Mouse (Mus musculus) limb, embryonic 11.5 days (tissue): ENCODE measurements around the gene Kcp. TPM values are rescaled to one million over a fixed set of nuclear protein-coding genes. Genes with fewer than 3 reads are reported as not detected.

Experiments
- ATAC-seq: fragments of 200-750 bp; cut with Nextera tagmentation; 2 replicates; pipeline ENCODE4 v1.8.0; 2017; ENCODE audit warnings: low read depth; ENCODE audit not compliant: insufficient number of reproducible peaks, low FRiP score, low TSS enrichment
- DNase-seq: peaks from one replicate; pipeline ENCODE4 v3.0.0-alpha.2; 2015; ENCODE audit warnings: low spot score
- H3K27ac ChIP-seq: fragments of 300-500 bp; sonication (generic); replicated peaks from 2 replicates; pipeline ENCODE4 v1.5.1; 2014; ENCODE audit warnings: low read depth, mild to moderate bottlenecking, low read length
- H3K27me3 ChIP-seq: fragments of 300-500 bp; sonication (generic); 2 replicates; pipeline ENCODE4 v1.6.1; 2014; ENCODE audit warnings: mild to moderate bottlenecking, low read length, mixed read lengths; ENCODE audit not compliant: control insufficient read depth, insufficient read depth
- H3K36me3 ChIP-seq: fragments of 300-500 bp; sonication (generic); 2 replicates; pipeline ENCODE4 v1.6.1; 2014; ENCODE audit warnings: mild to moderate bottlenecking, low read length, moderate library complexity, mixed read lengths; ENCODE audit not compliant: control insufficient read depth, insufficient read depth
- H3K4me1 ChIP-seq: fragments of 300-500 bp; sonication (generic); 2 replicates; pipeline ENCODE4 v1.6.1; 2014; ENCODE audit warnings: low read length, mixed read lengths; ENCODE audit not compliant: control insufficient read depth, insufficient read depth
- H3K4me2 ChIP-seq: fragments of 300-500 bp; sonication (generic); 2 replicates; pipeline ENCODE4 v1.6.1; 2014; ENCODE audit warnings: low read depth, mild to moderate bottlenecking, moderate library complexity; ENCODE audit not compliant: severe bottlenecking
- H3K4me3 ChIP-seq: fragments of 300-500 bp; sonication (generic); 2 replicates; pipeline ENCODE4 v1.5.1; 2014; ENCODE audit warnings: low read depth, low read length
- H3K9ac ChIP-seq: fragments of 300-500 bp; sonication (generic); 2 replicates; pipeline ENCODE4 v1.6.1; 2014; ENCODE audit warnings: mild to moderate bottlenecking, low read length
- H3K9me3 ChIP-seq: fragments of 300-500 bp; sonication (generic); 2 replicates; pipeline ENCODE4 v1.6.1; 2016; ENCODE audit warnings: low read length; ENCODE audit not compliant: control insufficient read depth
- WGBS: fragments of 180-500 bp; shearing (Covaris S2); extraction: QIAGEN DNeasy Blood & Tissue Kit; methylation state at CpG from one replicate; pipeline ENCODE4 v1.1.7; 2014; 5-methylcytosine and 5-hydroxymethylcytosine counted together
- polyA plus RNA-seq: library from polyadenylated mRNA; unstranded; fragments of >200 nt; fragmentation: Nextera tagmentation; extraction: Ambion mirVana; gene quantifications from 2 replicates; pipeline ENCODE4 v1.2.1, GENCODE M21; 2014

Kcp gene
- polyA plus RNA-seq, 1 experiment from 2014 or later, result 25.7 TPM

DNA sequence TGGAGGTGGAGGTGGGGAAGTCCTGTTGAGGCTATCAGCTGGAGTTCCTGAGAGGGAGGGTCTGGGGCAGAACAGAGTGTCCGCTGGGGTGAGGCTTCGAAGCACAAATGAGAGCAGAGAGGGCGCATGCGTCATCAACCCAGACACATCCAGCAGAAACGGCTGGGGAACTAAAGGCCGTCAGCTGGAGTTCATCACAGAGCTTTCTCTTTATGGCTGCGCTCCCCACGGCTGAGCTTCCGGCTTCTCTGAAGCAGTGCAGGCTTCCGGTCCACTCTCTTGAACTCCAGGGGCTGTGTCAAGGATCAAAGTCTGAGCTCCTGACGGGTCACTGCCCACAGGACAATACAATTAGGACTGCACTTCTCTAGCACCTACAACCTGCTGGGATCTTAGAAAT lies 5.5 kb upstream of the Kcp start:
- H3K9me3 ChIP-seq, result no peaks in the 10 kb centered on the region
- H3K4me1 ChIP-seq, result peaks cover 18% of the 10 kb centered on the region
- peak; percentile 87 for DNase-seq
- no peak overlapping the region for H3K9ac ChIP-seq
- ATAC-seq, result peak; percentile 77
- peak overlapping the region; percentile 15; the same call in 1 of the 2 replicates for H3K4me2 ChIP-seq
- peak overlapping the region; percentile 68 for H3K27ac ChIP-seq
- H3K4me3 ChIP-seq, result no peak overlapping the region
- no peaks in the 10 kb centered on the region for H3K36me3 ChIP-seq
- H3K27me3 ChIP-seq, result no peaks in the 10 kb centered on the region
- under 1% methylated on average over 11 of the region's 11 CpGs for WGBS

DNA sequence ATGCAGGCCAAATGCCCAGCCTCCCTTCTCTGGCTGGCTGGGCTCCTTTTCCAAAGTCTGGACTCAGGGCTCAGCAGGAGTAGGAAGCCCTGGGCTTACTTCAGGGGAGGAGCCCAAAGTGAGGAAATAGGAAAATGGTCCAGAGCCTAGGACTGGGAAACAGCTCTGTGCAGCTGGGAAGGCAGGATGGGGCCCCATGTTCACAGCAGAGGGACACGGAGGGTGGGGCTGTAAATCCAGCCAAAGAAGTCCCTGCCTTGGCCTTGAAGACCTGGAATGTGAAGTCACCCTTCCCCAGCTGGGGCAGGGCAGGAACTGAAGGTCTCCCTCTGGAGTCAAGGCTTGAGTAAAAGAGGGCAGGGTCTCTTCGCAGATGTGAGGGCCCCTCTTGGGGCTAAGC lies 1.3 kb upstream of the Kcp start:
- DNase-seq, result peak; percentile 47
- H3K4me3 ChIP-seq, result no peak overlapping the region
- WGBS, result 24% methylated on average over 2 of the region's 2 CpGs
- peak overlapping the region; percentile 72 for H3K27ac ChIP-seq
- no peaks in the 10 kb centered on the region for H3K36me3 ChIP-seq
- no peaks in the 10 kb centered on the region for H3K27me3 ChIP-seq
- H3K9ac ChIP-seq, result no peak overlapping the region
- ATAC-seq, result no peak
- peaks cover 31% of the 10 kb centered on the region for H3K4me1 ChIP-seq
- no peaks in the 10 kb centered on the region for H3K9me3 ChIP-seq
- no peak overlapping the region for H3K4me2 ChIP-seq

DNA sequence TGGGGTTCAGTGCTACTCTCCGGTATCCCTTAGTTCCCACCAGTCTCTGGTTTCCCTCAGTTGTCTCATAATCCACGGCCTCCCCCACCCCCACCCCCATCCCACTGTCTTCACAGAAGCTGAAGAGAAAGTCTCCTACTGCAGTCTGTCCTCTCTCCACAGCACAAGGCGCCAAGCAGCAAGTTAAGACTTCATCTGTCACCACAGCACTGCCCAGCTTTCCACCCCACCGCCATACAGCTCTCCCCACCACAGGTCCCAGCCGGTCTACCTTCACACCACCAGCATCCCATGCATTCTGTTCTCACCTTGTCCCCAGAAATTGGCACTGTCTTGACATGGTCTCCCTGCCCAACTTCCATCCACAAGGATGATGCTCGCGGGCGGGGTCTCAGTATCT lies 918 bp downstream of the Kcp start:
- Histone ChIP-seq H3K9ac (peak overlapping the region; percentile 68), H3K27ac (no peak overlapping the region), H3K4me2 (peak overlapping the region; percentile 80), H3K36me3 (no peaks in the 10 kb centered on the region; the same call in 1 of the 2 replicates), H3K4me3 (peak overlapping the region; percentile 70), H3K4me1 (peaks cover 23% of the 10 kb centered on the region), H3K27me3 (no peaks in the 10 kb centered on the region), H3K9me3 (no peaks in the 10 kb centered on the region)
- ATAC-seq, result 0 out of 2 replicates have a peak, but pooled peaks have one; percentile 12
- DNase-seq, result no peak
- WGBS, result 12% methylated on average over 8 of the region's 8 CpGs

GRCm38 (mm10) chr6:29505493-29505892 lies 2.3 kb downstream of the Kcp start:
- Histone ChIP-seq H3K27me3 (no peaks in the 10 kb centered on the region), H3K27ac (no peak overlapping the region), H3K9ac (no peak overlapping the region), H3K36me3 (no peaks in the 10 kb centered on the region; the same call in 1 of the 2 replicates), H3K4me3 (no peak overlapping the region), H3K4me2 (no peak overlapping the region), H3K4me1 (peaks cover 23% of the 10 kb centered on the region), H3K9me3 (no peaks in the 10 kb centered on the region)
- no peak for ATAC-seq
- DNase-seq, result no peak
- WGBS, result 90% methylated on average over 5 of the region's 5 CpGs

GRCm38 (mm10) chr6:29501599-29501998 lies 6.2 kb downstream of the Kcp start:
- H3K9ac ChIP-seq, result no peak overlapping the region
- H3K27me3 ChIP-seq, result no peaks in the 10 kb centered on the region
- peaks cover 2% of the 10 kb centered on the region; the same call in 1 of the 2 replicates for H3K36me3 ChIP-seq
- 90% methylated on average over 1 of the region's 1 CpGs for WGBS
- ATAC-seq (no peak), DNase-seq (no peak)
- H3K4me3 ChIP-seq, result no peak overlapping the region
- no peak overlapping the region for H3K4me2 ChIP-seq
- no peaks in the 10 kb centered on the region for H3K9me3 ChIP-seq
- no peak overlapping the region for H3K27ac ChIP-seq
- peaks cover 4% of the 10 kb centered on the region; the same call in 1 of the 2 replicates for H3K4me1 ChIP-seq

DNA sequence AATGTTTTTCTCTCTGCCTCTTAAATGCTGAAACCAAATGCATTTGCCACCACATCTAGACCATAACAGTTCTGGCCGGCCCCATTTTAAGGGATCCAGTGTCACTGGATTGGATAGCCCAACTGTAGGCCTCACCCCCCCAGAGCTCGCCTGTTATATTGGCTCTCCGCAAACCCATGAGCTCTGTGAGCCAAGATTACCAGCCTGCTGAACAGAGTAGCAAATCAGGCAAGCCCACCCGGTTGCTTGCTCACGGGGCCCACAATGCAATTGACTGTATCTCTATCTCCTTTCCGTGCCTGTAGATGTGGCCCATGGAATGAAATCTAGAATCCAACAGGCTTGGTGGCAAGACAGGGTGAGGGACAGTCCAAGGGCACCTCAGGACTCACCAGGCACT lies 6.9 kb downstream of the Kcp start:
- DNase-seq (no peak), ATAC-seq (no peak)
- 89% methylated on average over 6 of the region's 6 CpGs for WGBS
- Histone ChIP-seq H3K4me2 (no peak overlapping the region), H3K9me3 (no peaks in the 10 kb centered on the region; the same call in 1 of the 2 replicates), H3K36me3 (peaks cover 2% of the 10 kb centered on the region; the same call in 1 of the 2 replicates), H3K9ac (no peak overlapping the region), H3K4me1 (no peaks in the 10 kb centered on the region), H3K4me3 (no peak overlapping the region), H3K27me3 (0 out of 2 replicates have a peak, but pooled peaks cover 3% of the 10 kb centered on the region), H3K27ac (no peak overlapping the region)

DNA sequence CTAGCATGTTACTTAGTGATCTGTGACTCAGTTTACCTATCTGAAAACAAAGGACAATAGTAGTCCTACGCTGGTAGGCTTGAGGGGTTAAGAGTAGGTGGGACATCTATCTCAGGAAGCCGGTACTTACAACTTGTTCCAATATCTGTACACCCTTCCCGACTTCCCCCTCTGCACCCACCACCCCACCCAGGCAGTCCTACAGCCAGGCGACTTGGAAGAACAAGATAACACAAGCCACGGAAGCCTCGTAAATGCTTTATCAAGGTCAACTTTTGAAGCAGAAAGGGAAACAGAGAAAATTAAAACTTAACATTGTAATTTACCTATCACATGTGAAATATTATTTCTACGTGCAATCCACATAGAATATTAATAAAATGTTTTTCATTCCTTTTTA lies 7.6 kb downstream of the Kcp start:
- Histone ChIP-seq H3K4me2 (no peak overlapping the region), H3K27me3 (0 out of 2 replicates have a peak, but pooled peaks cover 3% of the 10 kb centered on the region), H3K9me3 (no peaks in the 10 kb centered on the region; the same call in 1 of the 2 replicates), H3K4me3 (no peak overlapping the region), H3K4me1 (no peaks in the 10 kb centered on the region), H3K9ac (no peak overlapping the region), H3K27ac (no peak overlapping the region), H3K36me3 (peaks cover 2% of the 10 kb centered on the region; the same call in 1 of the 2 replicates)
- no peak for DNase-seq
- ATAC-seq, result no peak
- 93% methylated on average over 7 of the region's 7 CpGs for WGBS

DNA sequence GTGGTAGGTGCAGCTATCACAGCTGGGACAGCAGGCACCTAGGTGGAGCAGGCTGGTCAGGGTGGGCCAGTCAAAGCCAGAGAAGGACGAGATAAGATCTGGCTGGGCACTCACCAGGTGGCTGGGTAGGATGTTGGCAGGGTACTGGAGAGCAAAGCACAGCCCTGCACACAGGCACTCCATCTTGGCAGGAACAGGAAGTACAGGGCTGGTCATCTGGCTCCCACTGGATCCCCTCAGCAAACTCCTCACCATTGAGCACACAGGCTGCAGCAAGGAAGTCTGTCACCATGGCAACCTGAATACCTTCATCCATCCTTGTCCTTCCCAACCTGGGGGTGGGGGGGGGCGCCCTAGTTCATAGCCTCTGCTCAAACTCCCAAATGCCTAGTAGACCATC lies 10.0 kb downstream of the Kcp start:
- H3K36me3 ChIP-seq, result peaks cover 2% of the 10 kb centered on the region; the same call in 1 of the 2 replicates
- DNase-seq (no peak), ATAC-seq (no peak)
- WGBS, result 58% methylated on average over 2 of the region's 2 CpGs
- no peak overlapping the region for H3K27ac ChIP-seq
- H3K27me3 ChIP-seq, result 0 out of 2 replicates have a peak, but pooled peaks cover 3% of the 10 kb centered on the region
- H3K9ac ChIP-seq, result no peak overlapping the region
- no peaks in the 10 kb centered on the region; the same call in 1 of the 2 replicates for H3K9me3 ChIP-seq
- H3K4me3 ChIP-seq, result no peak overlapping the region
- H3K4me2 ChIP-seq, result no peak overlapping the region
- no peaks in the 10 kb centered on the region for H3K4me1 ChIP-seq

- DNase-seq (no peak), ATAC-seq (no peak)
- Histone ChIP-seq H3K9ac (no peak overlapping the region), H3K27me3 (0 out of 2 replicates have a peak, but pooled peaks cover 3% of the 10 kb centered on the region), H3K4me3 (no peak overlapping the region), H3K9me3 (no peaks in the 10 kb centered on the region; the same call in 1 of the 2 replicates), H3K4me2 (no peak overlapping the region), H3K27ac (no peak overlapping the region), H3K36me3 (peaks cover 2% of the 10 kb centered on the region; the same call in 1 of the 2 replicates), H3K4me1 (no peaks in the 10 kb centered on the region)
- 43% methylated on average over 25 of the region's 25 CpGs for WGBS
Measured at GRCm38 (mm10) chr6:29496270-29496669, 11.5 kb downstream of the Kcp start.
